Comparison of ENCODE assay signal across 8 mouse cellular contexts in the genomic region with DNA sequence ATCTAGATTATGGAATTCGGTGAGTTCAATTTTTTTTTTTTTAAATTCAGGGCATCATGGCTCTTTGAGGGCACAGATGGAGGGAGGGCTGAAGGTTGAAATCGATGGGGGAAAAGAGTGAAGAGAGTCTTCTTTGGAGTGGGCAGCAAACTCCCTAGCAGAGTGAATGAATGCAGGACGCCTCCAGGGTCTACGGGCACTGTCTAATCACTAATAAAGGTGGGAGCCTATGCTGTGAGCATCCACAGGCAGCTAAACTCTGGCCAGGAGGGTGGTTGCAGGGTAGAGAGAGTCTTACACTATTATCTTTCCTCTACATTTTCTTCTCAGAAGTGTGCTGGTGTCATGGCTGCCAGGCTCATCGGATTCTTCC. TPM values are rescaled to one million over a fixed set of nuclear protein-coding genes. Genes with fewer than 3 reads are reported as not detected.
DNase-seq lines count a peak whose midpoint lies in the region; ATAC-seq and TF ChIP-seq lines count a peak whose summit lies in the region.

No protein-coding gene starts in this region.

- H3K9ac ChIP-seq in heart, adult 2 months (ENCODE audit: low read depth, low read length): peak overlapping the region; percentile 71; the same call in 1 of the 2 replicates
- peak overlapping the region; percentile 52 for H3K9ac ChIP-seq in forebrain, embryonic 11.5 days (ENCODE audit: low read length)
- peak overlapping the region; percentile 75 for H3K9ac ChIP-seq in liver, embryonic 13.5 days

- H3K9me3 ChIP-seq in forebrain, embryonic 11.5 days (ENCODE audit: control insufficient read depth, low read length): no peaks in the 10 kb centered on the region
- H3K9me3 ChIP-seq in liver, embryonic 13.5 days (replicated peaks): no peaks in the 10 kb centered on the region

- peak; percentile 11 for ATAC-seq in CD4-positive, CD25-positive, alpha-beta regulatory T cell, adult 4 months
- peak; percentile 13; the same call in 1 of the 2 replicates for ATAC-seq in forebrain, embryonic 11.5 days (replicated peaks; ENCODE audit: low FRiP score)
- peak; percentile 30; the same call in 1 of the 2 replicates for ATAC-seq in liver, embryonic 13.5 days (ENCODE audit: low read depth)
- no peak for ATAC-seq in megakaryocyte progenitor cell, adult 5-6 weeks (replicated peaks; ENCODE audit: poor library complexity)

- intact Hi-C loops in heart, adult 2 months (cut with DNase I): no loop called here

- H3K4me1 ChIP-seq in heart, adult 2 months (ENCODE audit: control insufficient read depth, insufficient read depth, low read length): peaks cover 3% of the 10 kb centered on the region
- peaks cover 4% of the 10 kb centered on the region for H3K4me1 ChIP-seq in forebrain, embryonic 11.5 days (replicated peaks; ENCODE audit: control insufficient read depth, insufficient read depth, low read length)
- H3K4me1 ChIP-seq in liver, embryonic 13.5 days (replicated peaks): peaks cover 12% of the 10 kb centered on the region

- H3K27ac ChIP-seq in heart, adult 2 months: peak overlapping the region; percentile 76
- H3K27ac ChIP-seq in forebrain, embryonic 11.5 days (ENCODE audit: low read depth, low read length): no peak overlapping the region
- H3K27ac ChIP-seq in liver, embryonic 13.5 days: peak overlapping the region; percentile 60

- no peak for TF ChIP-seq EP300 in heart, adult 2 months (IDR thresholded peaks at IDR 0.05; ENCODE audit: insufficient read depth, low read depth, low read length)

- TF ChIP-seq POLR2A in heart, adult 2 months (IDR thresholded peaks at IDR 0.05; ENCODE audit: insufficient read depth, low read depth, low read length): no peak

- no peaks in the 10 kb centered on the region for H3K27me3 ChIP-seq in heart, adult 2 months (ENCODE audit: control insufficient read depth, insufficient read depth, low read length)
- H3K27me3 ChIP-seq in forebrain, embryonic 11.5 days (ENCODE audit: control insufficient read depth, insufficient read depth, low read length): no peaks in the 10 kb centered on the region
- 0 out of 2 replicates have a peak, but pooled peaks cover 2% of the 10 kb centered on the region for H3K27me3 ChIP-seq in liver, embryonic 13.5 days

- H3K4me2 ChIP-seq in forebrain, embryonic 11.5 days (ENCODE audit: low read depth, low read length, severe bottlenecking): peak overlapping the region; percentile 60
- peak overlapping the region; percentile 81 for H3K4me2 ChIP-seq in liver, embryonic 13.5 days

- no peak for TF ChIP-seq CTCF in heart, adult 2 months (IDR thresholded peaks at IDR 0.05)

- peak in 1 of 2 experiments; percentile 17 for DNase-seq in heart, adult 2 months
- no peak for DNase-seq in heart, adult 8-10 months (ENCODE audit: low spot score)
- peak; percentile 43 for DNase-seq in forebrain, embryonic 11.5 days (ENCODE audit: low spot score)
- no peak for DNase-seq in liver, embryonic 13.5 days
- no peak for DNase-seq in urinary bladder, postnatal 10 days (ENCODE audit: low spot score)
- DNase-seq in embryo, embryonic 9.5 days (ENCODE audit: extremely low spot score): no peak

- 25% methylated on average over 5 of the region's 5 CpGs for WGBS in heart, adult 2 months
- WGBS in forebrain, embryonic 11.5 days: 39% methylated on average over 5 of the region's 5 CpGs
- WGBS in liver, embryonic 13.5 days (ENCODE audit: insufficient replicate concordance): 26% methylated on average over 5 of the region's 5 CpGs

- H3K79me2 ChIP-seq in heart, adult 2 months (replicated peaks; ENCODE audit: control insufficient read depth, insufficient read depth, low read length): no peaks in the 10 kb centered on the region

- H3K4me3 ChIP-seq in heart, adult 2 months: peak overlapping the region; percentile 64
- H3K4me3 ChIP-seq in forebrain, embryonic 11.5 days (ENCODE audit: low read depth, low read length): peak overlapping the region; percentile 43
- H3K4me3 ChIP-seq in liver, embryonic 13.5 days (replicated peaks): peak overlapping the region; percentile 69

- no peaks in the 10 kb centered on the region for H3K36me3 ChIP-seq in heart, adult 2 months (ENCODE audit: control insufficient read depth, insufficient read depth, low read length)
- H3K36me3 ChIP-seq in forebrain, embryonic 11.5 days (ENCODE audit: control insufficient read depth, insufficient read depth, low read length): no peaks in the 10 kb centered on the region; the same call in 1 of the 2 replicates
- H3K36me3 ChIP-seq in liver, embryonic 13.5 days: peaks cover 34% of the 10 kb centered on the region

RNA-seq across cellular contexts. Expression of a gene that starts 0.4 kb away (rescaled TPM):
- total RNA-seq in heart, adult 2 months (2021): 10 to 100 TPM; 19.9 to 20.4 TPM
- 26.3 and 39.2 TPM in 2 replicates for polyA plus RNA-seq in heart, adult 2 months (2012; rRNA removed)
- 10 to 100 TPM; 17.0 to 19.8 (median 17.9) TPM for total RNA-seq in heart, adult 8-10 months (2022)
- polyA plus RNA-seq in CD4-positive, CD25-positive, alpha-beta regulatory T cell, adult 4 months (2017; shearing (Covaris generic)): 100 to 1,000 TPM in 1 of 2 experiments, 10 to 100 TPM in 1; 81.2 to 128 TPM
- polyA plus RNA-seq in forebrain, embryonic 11.5 days (2014; fragmentation: Nextera tagmentation; extraction: Ambion mirVana): 32.4 and 37.7 TPM in 2 replicates
- 21.7 and 23.7 TPM in 2 replicates for polyA plus RNA-seq in liver, embryonic 13.5 days (2015; fragmentation: Nextera tagmentation; extraction: Ambion mirVana)
- total RNA-seq in megakaryocyte progenitor cell, adult 5-6 weeks (2015): 52.8 and 60.0 TPM in 2 replicates
- total RNA-seq in megakaryocyte progenitor cell, adult 5-6 weeks (2017): 51.4 and 55.8 TPM in 2 replicates

RNA-seq across cellular contexts. Expression of a gene that starts 11.9 kb away (rescaled TPM):
- total RNA-seq in heart, adult 2 months (2021): 1 to 10 TPM; 3.4 to 5.1 TPM
- 15.8 and 24.3 TPM in 2 replicates for polyA plus RNA-seq in heart, adult 2 months (2012; rRNA removed)
- 1 to 10 TPM; 3.2 to 9.8 (median 4.0) TPM for total RNA-seq in heart, adult 8-10 months (2022)
- 1 to 10 TPM; 3.4 to 3.6 TPM for polyA plus RNA-seq in CD4-positive, CD25-positive, alpha-beta regulatory T cell, adult 4 months (2017; shearing (Covaris generic))
- 63.3 and 69.9 TPM in 2 replicates for polyA plus RNA-seq in forebrain, embryonic 11.5 days (2014; fragmentation: Nextera tagmentation; extraction: Ambion mirVana)
- polyA plus RNA-seq in liver, embryonic 13.5 days (2015; fragmentation: Nextera tagmentation; extraction: Ambion mirVana): 1.0 and 1.5 TPM in 2 replicates
- total RNA-seq in megakaryocyte progenitor cell, adult 5-6 weeks (2015): not detected in 2 replicates
- total RNA-seq in megakaryocyte progenitor cell, adult 5-6 weeks (2017): 0.42 TPM in 1 of 2 replicates, not detected in the other

RNA-seq across cellular contexts. Expression of a gene that starts 20.2 kb away (rescaled TPM):
- 1 to 10 TPM; 3.9 to 5.1 TPM for total RNA-seq in heart, adult 2 months (2021)
- polyA plus RNA-seq in heart, adult 2 months (2012; rRNA removed): 12.8 and 18.0 TPM in 2 replicates
- total RNA-seq in heart, adult 8-10 months (2022): 1 to 10 TPM; 2.6 to 4.8 (median 4.3) TPM
- 100 to 1,000 TPM; 209 to 296 TPM for polyA plus RNA-seq in CD4-positive, CD25-positive, alpha-beta regulatory T cell, adult 4 months (2017; shearing (Covaris generic))
- polyA plus RNA-seq in forebrain, embryonic 11.5 days (2014; fragmentation: Nextera tagmentation; extraction: Ambion mirVana): 26.3 and 27.8 TPM in 2 replicates
- polyA plus RNA-seq in liver, embryonic 13.5 days (2015; fragmentation: Nextera tagmentation; extraction: Ambion mirVana): 2.8 and 3.9 TPM in 2 replicates
- 14.3 and 18.0 TPM in 2 replicates for total RNA-seq in megakaryocyte progenitor cell, adult 5-6 weeks (2015)
- total RNA-seq in megakaryocyte progenitor cell, adult 5-6 weeks (2017): 2.3 and 5.2 TPM in 2 replicates

RNA-seq across cellular contexts. Expression of a gene that starts 23.8 kb away (rescaled TPM):
- total RNA-seq in heart, adult 2 months (2021): 10 to 100 TPM; 59.8 to 61.8 TPM
- 96.2 and 111 TPM in 2 replicates for polyA plus RNA-seq in heart, adult 2 months (2012; rRNA removed)
- total RNA-seq in heart, adult 8-10 months (2022): 10 to 100 TPM; 56.4 to 63.5 (median 59.5) TPM
- polyA plus RNA-seq in CD4-positive, CD25-positive, alpha-beta regulatory T cell, adult 4 months (2017; shearing (Covaris generic)): 100 to 1,000 TPM in 1 of 2 experiments, 10 to 100 TPM in 1; 78.8 to 144 TPM
- polyA plus RNA-seq in forebrain, embryonic 11.5 days (2014; fragmentation: Nextera tagmentation; extraction: Ambion mirVana): 194 and 213 TPM in 2 replicates
- 152 and 155 TPM in 2 replicates for polyA plus RNA-seq in liver, embryonic 13.5 days (2015; fragmentation: Nextera tagmentation; extraction: Ambion mirVana)
- total RNA-seq in megakaryocyte progenitor cell, adult 5-6 weeks (2015): 70.4 and 95.6 TPM in 2 replicates
- total RNA-seq in megakaryocyte progenitor cell, adult 5-6 weeks (2017): 66.1 and 95.2 TPM in 2 replicates

RNA-seq across cellular contexts. Expression of a gene that starts 25.7 kb away (rescaled TPM):
- total RNA-seq in heart, adult 2 months (2021): under 1 TPM; 0.39 to 0.47 TPM
- 0.67 and 6.2 TPM in 2 replicates for polyA plus RNA-seq in heart, adult 2 months (2012; rRNA removed)
- total RNA-seq in heart, adult 8-10 months (2022): under 1 TPM in 3 of 4 experiments, not detected in 1; 0.13 to 0.63 (median 0.49) TPM
- polyA plus RNA-seq in CD4-positive, CD25-positive, alpha-beta regulatory T cell, adult 4 months (2017; shearing (Covaris generic)): 1 to 10 TPM; 1.1 to 2.0 TPM
- polyA plus RNA-seq in forebrain, embryonic 11.5 days (2014; fragmentation: Nextera tagmentation; extraction: Ambion mirVana): 2.0 and 3.4 TPM in 2 replicates
- 0.14 and 0.51 TPM in 2 replicates for polyA plus RNA-seq in liver, embryonic 13.5 days (2015; fragmentation: Nextera tagmentation; extraction: Ambion mirVana)
- total RNA-seq in megakaryocyte progenitor cell, adult 5-6 weeks (2015): 0.44 TPM in 1 of 2 replicates, not detected in the other
- total RNA-seq in megakaryocyte progenitor cell, adult 5-6 weeks (2017): not detected in 2 replicates
